Mouse (Mus musculus) midbrain, embryonic 16.5 days (tissue): Measurements from ENCODE around the gene Myo6. TPM values are rescaled to one million over a fixed set of nuclear protein-coding genes. Genes with fewer than 3 reads are reported as not detected.
A peak's percentile ranks its signal among the peaks of the same experiment; 100 is the strongest.

Source experiments
- ATAC-seq: fragments of 200-750 bp; cut with Nextera tagmentation; 2 replicates; pipeline ENCODE4 v1.8.0; 2017; ENCODE audit warnings: moderate TSS enrichment
- H3K27ac ChIP-seq: fragments of 300-500 bp; sonication (generic); 2 replicates; pipeline ENCODE4 v1.5.1; 2014; ENCODE audit warnings: mild to moderate bottlenecking, low read length, mixed read lengths
- H3K27me3 ChIP-seq: fragments of 300-500 bp; sonication (generic); 2 replicates; pipeline ENCODE4 v1.6.1; 2014; ENCODE audit warnings: low read depth, low read length, mixed read lengths; ENCODE audit not compliant: control insufficient read depth, insufficient read depth
- H3K36me3 ChIP-seq: fragments of 300-500 bp; sonication (generic); 2 replicates; pipeline ENCODE4 v1.6.1; 2014; ENCODE audit warnings: mild to moderate bottlenecking, low read length, moderate library complexity, mixed read lengths; ENCODE audit not compliant: control insufficient read depth, insufficient read depth
- H3K4me1 ChIP-seq: fragments of 300-500 bp; sonication (generic); 2 replicates; pipeline ENCODE4 v1.6.1; 2014; ENCODE audit warnings: mild to moderate bottlenecking, low read length, mixed read lengths; ENCODE audit not compliant: control insufficient read depth, insufficient read depth
- H3K4me2 ChIP-seq: fragments of 300-500 bp; sonication (generic); 2 replicates; pipeline ENCODE4 v1.6.1; 2014; ENCODE audit warnings: mild to moderate bottlenecking, low read length, mixed read lengths
- H3K4me3 ChIP-seq: fragments of 300-500 bp; sonication (generic); 2 replicates; pipeline ENCODE4 v1.5.1; 2014; ENCODE audit warnings: low read depth, mild to moderate bottlenecking, low read length, moderate library complexity, mixed read lengths
- H3K9ac ChIP-seq: fragments of 300-500 bp; sonication (generic); 2 replicates; pipeline ENCODE4 v1.6.1; 2014; ENCODE audit warnings: low read depth, low read length, mixed read lengths
- H3K9me3 ChIP-seq: fragments of 300-500 bp; sonication (generic); replicated peaks from 2 replicates; pipeline ENCODE4 v1.6.1; 2014; ENCODE audit warnings: mild to moderate bottlenecking, low read length, mixed read lengths; ENCODE audit not compliant: control insufficient read depth, poor library complexity, severe bottlenecking
- whole genome bisulfite sequencing: fragments of 180-500 bp; shearing (Covaris S2); extraction: QIAGEN DNeasy Blood & Tissue Kit; methylation state at CpG from one replicate; pipeline ENCODE4 v1.1.7; 2014; 5-methylcytosine and 5-hydroxymethylcytosine counted together
- polyA plus RNA-seq: library from polyadenylated mRNA; unstranded; fragments of >200 nt; fragmentation: Nextera tagmentation; extraction: Ambion mirVana; gene quantifications from 2 replicates; pipeline ENCODE4 v1.2.1, GENCODE M21; 2015

Myo6 gene
- polyA plus RNA-seq, 1 experiment from 2014 or later: 22.7 TPM

GRCm38 (mm10) chr9:80338026-80338425 is 173.2 kb downstream of the Myo6 start:
- no peak for ATAC-seq
- no peak overlapping the region for H3K9ac ChIP-seq
- H3K36me3 ChIP-seq: no peaks in the 10 kb centered on the region
- no peaks in the 10 kb centered on the region for H3K27me3 ChIP-seq
- WGBS: 80% methylated on average over 6 of the region's 6 CpGs
- H3K27ac ChIP-seq: no peak overlapping the region
- H3K4me1 ChIP-seq: peaks cover 3% of the 10 kb centered on the region; the same call in 1 of the 2 replicates
- no peak overlapping the region for H3K4me2 ChIP-seq
- H3K9me3 ChIP-seq: no peaks in the 10 kb centered on the region
- H3K4me3 ChIP-seq: no peak overlapping the region

- 56% methylated on average over 1 of the region's 1 CpGs for WGBS
- ATAC-seq: no peak
- Histone ChIP-seq H3K9ac (no peak overlapping the region), H3K4me2 (no peak overlapping the region), H3K27me3 (no peaks in the 10 kb centered on the region), H3K27ac (no peak overlapping the region), H3K36me3 (no peaks in the 10 kb centered on the region), H3K4me1 (no peaks in the 10 kb centered on the region), H3K4me3 (no peak overlapping the region), H3K9me3 (no peaks in the 10 kb centered on the region)
Measured at GRCm38 (mm10) chr9:80340927-80341326, 176.1 kb downstream of the Myo6 start.

- Histone ChIP-seq H3K4me1 (no peaks in the 10 kb centered on the region), H3K27me3 (no peaks in the 10 kb centered on the region), H3K4me2 (no peak overlapping the region), H3K36me3 (no peaks in the 10 kb centered on the region), H3K9ac (no peak overlapping the region), H3K4me3 (no peak overlapping the region), H3K27ac (no peak overlapping the region), H3K9me3 (no peaks in the 10 kb centered on the region)
- WGBS: 97% methylated on average over 16 of the region's 16 CpGs
- no peak for ATAC-seq
Measured at GRCm38 (mm10) chr9:80341756-80342155, 176.9 kb downstream of the Myo6 start.

GRCm38 (mm10) chr9:80342520-80342919 is 177.7 kb downstream of the Myo6 start:
- Histone ChIP-seq H3K9ac (no peak overlapping the region), H3K4me2 (no peak overlapping the region), H3K9me3 (no peaks in the 10 kb centered on the region), H3K27me3 (no peaks in the 10 kb centered on the region), H3K27ac (no peak overlapping the region), H3K36me3 (no peaks in the 10 kb centered on the region), H3K4me3 (no peak overlapping the region), H3K4me1 (no peaks in the 10 kb centered on the region)
- ATAC-seq: no peak
- 92% methylated on average over 6 of the region's 6 CpGs for WGBS

- no peak overlapping the region for H3K9ac ChIP-seq
- H3K36me3 ChIP-seq: no peaks in the 10 kb centered on the region
- no peak overlapping the region for H3K27ac ChIP-seq
- H3K27me3 ChIP-seq: no peaks in the 10 kb centered on the region
- H3K4me1 ChIP-seq: no peaks in the 10 kb centered on the region
- H3K9me3 ChIP-seq: no peaks in the 10 kb centered on the region
- WGBS: 89% methylated on average over 6 of the region's 6 CpGs
- ATAC-seq: no peak
- H3K4me3 ChIP-seq: no peak overlapping the region
- H3K4me2 ChIP-seq: no peak overlapping the region
Measured at GRCm38 (mm10) chr9:80344451-80345000, 179.7 kb downstream of the Myo6 start.

GRCm38 (mm10) chr9:80351295-80351677 is 186.5 kb downstream of the Myo6 start:
- no peak overlapping the region for H3K4me3 ChIP-seq
- no peak for ATAC-seq

GRCm38 (mm10) chr9:80351678-80352331 is 187.0 kb downstream of the Myo6 start:
- Histone ChIP-seq H3K27ac (no peak overlapping the region), H3K27me3 (no peaks in the 10 kb centered on the region), H3K4me1 (peaks cover 3% of the 10 kb centered on the region; the same call in 1 of the 2 replicates), H3K36me3 (no peaks in the 10 kb centered on the region), H3K4me3 (peak overlapping the region; percentile 16; the same call in 1 of the 2 replicates), H3K9ac (no peak overlapping the region), H3K9me3 (no peaks in the 10 kb centered on the region), H3K4me2 (peak overlapping the region; percentile 50)
- 14% methylated on average over 20 of the region's 20 CpGs for WGBS
- ATAC-seq: peak; percentile 87

More at GRCm38 (mm10) chr9:80351295-80351677, 186.5 kb downstream of the Myo6 start:
- Histone ChIP-seq H3K4me1 (peaks cover 3% of the 10 kb centered on the region; the same call in 1 of the 2 replicates), H3K9ac (no peak overlapping the region), H3K4me2 (peak overlapping the region; percentile 50), H3K27me3 (no peaks in the 10 kb centered on the region), H3K9me3 (no peaks in the 10 kb centered on the region), H3K36me3 (no peaks in the 10 kb centered on the region), H3K27ac (no peak overlapping the region)
- WGBS: 50% methylated on average over 7 of the region's 7 CpGs

GRCm38 (mm10) chr9:80360063-80360462 is 195.2 kb downstream of the Myo6 start:
- Histone ChIP-seq H3K9ac (no peak overlapping the region), H3K4me1 (no peaks in the 10 kb centered on the region), H3K27ac (no peak overlapping the region), H3K4me2 (no peak overlapping the region), H3K27me3 (no peaks in the 10 kb centered on the region), H3K36me3 (no peaks in the 10 kb centered on the region), H3K9me3 (no peaks in the 10 kb centered on the region), H3K4me3 (no peak overlapping the region)
- no peak for ATAC-seq
